Mouse (Mus musculus) layer of hippocampus, adult 18-20 months (tissue): ENCODE results near the gene Wdr74. TPM values are rescaled to one million over a fixed set of nuclear protein-coding genes. Genes with fewer than 3 reads are reported as not detected.

Source experiments
- microRNA-seq, 2 experiments: library from miRNA; unstranded; fragments of <30 nt; microRNA quantifications; one replicate each; pipeline ENCODE4 v1.2.0; 2021
- total RNA-seq, 2 experiments: library from RNA; stranded (reverse); gene quantifications; 2 replicates each; pipeline ENCODE4 v1.2.3; 2021

The Wdr74 gene
- total RNA-seq, 2 experiments from 2014 or later = 53.0 to 55.2 TPM

Small RNA genes within 50 kb of the gene (microRNA-seq; reads per million reads assigned to microRNA genes)
- 0 reads per million in 2 experiments for gene Mir6992

Other genes starting within 250 kb of the Wdr74 start
- 1 to 10 TPM; 6.3 to 6.9 TPM for gene Slc22a8, start 144.6 kb upstream of the Wdr74 start, total RNA-seq
- gene Slc22a6, start 117.8 kb upstream of the Wdr74 start, total RNA-seq = 1 to 10 TPM; 1.6 to 2.1 TPM
- 100 to 1,000 TPM; 178 to 184 TPM for gene Chrm1, start 72.0 kb upstream of the Wdr74 start, total RNA-seq
- 100 to 1,000 TPM; 145 to 153 TPM for gene Slc3a2, start 12.5 kb upstream of the Wdr74 start, total RNA-seq
- gene 1700092M07Rik, start 4.9 kb downstream of the Wdr74 start, total RNA-seq = 1 to 10 TPM; 1.9 to 2.1 TPM
- gene Stx5a, start 5.6 kb downstream of the Wdr74 start, total RNA-seq = 10 to 100 TPM; 59.5 to 63.6 TPM
- gene Nxf1, start 21.2 kb downstream of the Wdr74 start, total RNA-seq = 10 to 100 TPM; 94.5 to 95.3 TPM
- 10 to 100 TPM; 69.1 to 74.4 TPM for gene Tmem223, start 35.2 kb downstream of the Wdr74 start, total RNA-seq
- 1 to 10 TPM; 8.6 to 9.6 TPM for gene Tmem179b, start 38.6 kb downstream of the Wdr74 start, total RNA-seq
- gene Taf6l, start 50.6 kb downstream of the Wdr74 start, total RNA-seq = 10 to 100 TPM; 12.8 to 13.8 TPM
- gene Polr2g, start 62.8 kb downstream of the Wdr74 start, total RNA-seq = 100 to 1,000 TPM; 106 to 111 TPM
- 1 to 10 TPM; 6.7 to 7.0 TPM for gene Zbtb3, start 66.7 kb downstream of the Wdr74 start, total RNA-seq
- gene Ttc9c, start 83.5 kb downstream of the Wdr74 start, total RNA-seq = 10 to 100 TPM; 39.9 to 41.1 TPM
- 100 to 1,000 TPM; 120 to 125 TPM for gene Hnrnpul2, start 84.2 kb downstream of the Wdr74 start, total RNA-seq
- not detected for gene AC129217.1, start 93.9 kb downstream of the Wdr74 start, total RNA-seq
- gene Bscl2, start 101.6 kb downstream of the Wdr74 start, total RNA-seq = 10 to 100 TPM; 94.8 to 97.6 TPM
- 100 to 1,000 TPM; 153 TPM for gene Gng3, start 103.4 kb downstream of the Wdr74 start, total RNA-seq
- gene Lrrn4cl, start 114.9 kb downstream of the Wdr74 start, total RNA-seq = under 1 TPM; 0.42 to 0.68 TPM
- gene Ubxn1, start 135.7 kb downstream of the Wdr74 start, total RNA-seq = 100 to 1,000 TPM; 103 to 109 TPM
- gene Uqcc3, start 145.1 kb downstream of the Wdr74 start, total RNA-seq = 10 to 100 TPM; 30.2 to 30.4 TPM
- 1 to 10 TPM; 4.6 to 7.6 TPM for gene Lbhd1, start 147.9 kb downstream of the Wdr74 start, total RNA-seq
- gene Gm49403, start 148.1 kb downstream of the Wdr74 start, total RNA-seq = not detected
- 10 to 100 TPM; 24.2 to 30.3 TPM for gene 1810009A15Rik, start 153.0 kb downstream of the Wdr74 start, total RNA-seq
- gene Gm49416, start 153.1 kb downstream of the Wdr74 start, total RNA-seq = 1 to 10 TPM; 2.4 to 5.1 TPM
- gene Ints5, start 157.2 kb downstream of the Wdr74 start, total RNA-seq = 10 to 100 TPM; 25.6 to 26.3 TPM
- gene Ganab, start 162.2 kb downstream of the Wdr74 start, total RNA-seq = 100 to 1,000 TPM; 104 to 112 TPM
- 100 to 1,000 TPM; 166 to 169 TPM for gene B3gat3, start 184.5 kb downstream of the Wdr74 start, total RNA-seq
- gene Rom1, start 193.5 kb downstream of the Wdr74 start, total RNA-seq = 1 to 10 TPM; 4.7 to 6.6 TPM
- gene Eml3, start 193.7 kb downstream of the Wdr74 start, total RNA-seq = 10 to 100 TPM in 1 of 2 experiments, 1 to 10 TPM in 1; 9.8 to 10.4 TPM
- gene Mta2, start 206.0 kb downstream of the Wdr74 start, total RNA-seq = 10 to 100 TPM; 51.6 to 53.4 TPM
- gene Tut1, start 218.0 kb downstream of the Wdr74 start, total RNA-seq = 10 to 100 TPM; 21.9 to 22.5 TPM
- 100 to 1,000 TPM; 257 to 269 TPM for gene Eef1g, start 231.2 kb downstream of the Wdr74 start, total RNA-seq